Mouse (Mus musculus): ENCODE measurements around the gene Bcar3.

The Bcar3 gene

GRCm38 (mm10) chr3:122457723-122458122, 163.8 kb downstream of the Bcar3 start:
- DNase-seq (ENCODE audit: low spot score): no peak

- DNase-seq (ENCODE audit: low spot score): no peak
Measured at GRCm38 (mm10) chr3:122458743-122459142, 164.8 kb downstream of the Bcar3 start.

GRCm38 (mm10) chr3:122460848-122461511, 167.0 kb downstream of the Bcar3 start:
- peak; percentile 59 for DNase-seq (ENCODE audit: low spot score)

GRCm38 (mm10) chr3:122461512-122461881, 167.6 kb downstream of the Bcar3 start:
- no peak for DNase-seq (ENCODE audit: low spot score)

GRCm38 (mm10) chr3:122461932-122462871, 168.3 kb downstream of the Bcar3 start:
- DNase-seq (ENCODE audit: low spot score): peak; percentile 33

- DNase-seq (ENCODE audit: low spot score): no peak
Measured at GRCm38 (mm10) chr3:122463166-122463565, 169.2 kb downstream of the Bcar3 start.

- DNase-seq (ENCODE audit: low spot score): peak; percentile 86
Measured at GRCm38 (mm10) chr3:122466100-122466730, 172.3 kb downstream of the Bcar3 start.

GRCm38 (mm10) chr3:122467977-122468376, 174.0 kb downstream of the Bcar3 start:
- DNase-seq (ENCODE audit: low spot score): peak; percentile 68

- DNase-seq (ENCODE audit: low spot score): no peak
Measured at GRCm38 (mm10) chr3:122470326-122471016, 176.5 kb downstream of the Bcar3 start.

- peak; percentile 38 for DNase-seq (ENCODE audit: low spot score)
Measured at GRCm38 (mm10) chr3:122471017-122471721, 177.2 kb downstream of the Bcar3 start.

GRCm38 (mm10) chr3:122472412-122472811, 178.5 kb downstream of the Bcar3 start:
- no peak for DNase-seq (ENCODE audit: low spot score)

- DNase-seq (ENCODE audit: low spot score): no peak
Measured at GRCm38 (mm10) chr3:122473523-122474034, 179.6 kb downstream of the Bcar3 start.

GRCm38 (mm10) chr3:122474067-122474466, 180.1 kb downstream of the Bcar3 start:
- DNase-seq (ENCODE audit: low spot score): peak; percentile 58

- DNase-seq (ENCODE audit: low spot score): no peak
Measured at GRCm38 (mm10) chr3:122474796-122475195, 180.9 kb downstream of the Bcar3 start.

GRCm38 (mm10) chr3:122475735-122476134, 181.8 kb downstream of the Bcar3 start:
- peak; percentile 82 for DNase-seq (ENCODE audit: low spot score)

- DNase-seq (ENCODE audit: low spot score): peak; percentile 50
Measured at GRCm38 (mm10) chr3:122476656-122477055, 182.7 kb downstream of the Bcar3 start.

GRCm38 (mm10) chr3:122477541-122477940, 183.6 kb downstream of the Bcar3 start:
- no peak for DNase-seq (ENCODE audit: low spot score)

- no peak for DNase-seq (ENCODE audit: low spot score)
Measured at GRCm38 (mm10) chr3:122478735-122479134, 184.8 kb downstream of the Bcar3 start.

GRCm38 (mm10) chr3:122480065-122480675, 186.2 kb downstream of the Bcar3 start:
- no peak for DNase-seq (ENCODE audit: low spot score)

- no peak for DNase-seq (ENCODE audit: low spot score)
Measured at GRCm38 (mm10) chr3:122480986-122481385, 187.1 kb downstream of the Bcar3 start.
